Mouse (Mus musculus): Measurements from ENCODE around the gene Ear1.
"Not testable (repeated sequence)": the region's sequence is repeated elsewhere in the genome, so short reads cannot be mapped to it uniquely, and the experiment has no call there.

DNA sequence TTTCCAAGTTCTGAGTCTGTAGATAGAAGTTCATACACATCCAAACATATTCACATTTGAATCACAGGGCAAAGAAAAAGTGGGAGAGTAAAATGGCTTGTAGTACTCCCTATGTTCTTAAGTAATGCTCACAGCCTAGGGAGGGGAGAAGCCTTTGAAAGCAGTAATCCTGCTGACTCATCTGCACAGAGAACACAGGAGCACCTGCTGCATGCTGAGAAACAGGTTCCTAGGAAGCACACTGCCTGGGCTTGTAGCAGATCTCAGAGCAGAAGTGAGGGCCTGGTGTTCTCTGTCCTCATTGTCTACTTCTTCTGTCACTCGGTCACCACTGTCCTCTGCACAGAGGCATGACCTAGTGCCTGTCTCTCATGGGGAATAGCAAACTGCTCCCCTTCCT lies 34.3 kb downstream of the Ear1 start:
- not testable (repeated sequence) for TF ChIP-seq CTCF, POLR2A (IDR thresholded peaks at IDR 0.05; ENCODE audit: extremely low read depth, insufficient read depth, low read length)

All from cortical plate, adult 2 months (tissue).